Mouse (Mus musculus) midbrain, postnatal 0 days (tissue): ENCODE measurements around the gene Them7. TPM values are rescaled to one million over a fixed set of nuclear protein-coding genes. Genes with fewer than 3 reads are reported as not detected.

Source experiments
- ATAC-seq: fragments of 200-750 bp; cut with Nextera tagmentation; 2 replicates; pipeline ENCODE4 v1.8.0; 2017; ENCODE audit warnings: moderate number of reproducible peaks, mild to moderate bottlenecking, moderate TSS enrichment, moderate library complexity; ENCODE audit not compliant: low FRiP score
- DNase-seq: peaks from one replicate; pipeline ENCODE4 v3.0.0-alpha.2; 2015; ENCODE audit warnings: low spot score
- H3K27ac ChIP-seq: fragments of 300-500 bp; sonication (generic); 2 replicates; pipeline ENCODE4 v1.5.1; 2014; ENCODE audit warnings: low read depth, mild to moderate bottlenecking, low read length, mixed read lengths
- H3K27me3 ChIP-seq: fragments of 300-500 bp; sonication (generic); 2 replicates; pipeline ENCODE4 v1.6.1; 2014; ENCODE audit warnings: low read length, control low read depth, mixed read lengths; ENCODE audit not compliant: insufficient read depth
- H3K36me3 ChIP-seq: fragments of 300-500 bp; sonication (generic); 2 replicates; pipeline ENCODE4 v1.6.1; 2014; ENCODE audit warnings: low read length, control low read depth, mixed read lengths; ENCODE audit not compliant: insufficient read depth
- H3K4me1 ChIP-seq: fragments of 300-500 bp; sonication (generic); 2 replicates; pipeline ENCODE4 v1.6.1; 2014; ENCODE audit warnings: mild to moderate bottlenecking, control low read depth, antibody characterized with exemption, low read length, mixed read lengths; ENCODE audit not compliant: insufficient read depth
- H3K4me2 ChIP-seq: fragments of 300-500 bp; sonication (generic); 2 replicates; pipeline ENCODE4 v1.6.1; 2014; ENCODE audit warnings: low read depth, mild to moderate bottlenecking, low read length, mixed read lengths; ENCODE audit not compliant: poor library complexity, severe bottlenecking
- H3K4me3 ChIP-seq: fragments of 300-500 bp; sonication (generic); 2 replicates; pipeline ENCODE4 v1.5.1; 2014; ENCODE audit warnings: low read depth, mild to moderate bottlenecking, low read length, moderate library complexity
- H3K9ac ChIP-seq: fragments of 300-500 bp; sonication (generic); replicated peaks from 2 replicates; pipeline ENCODE4 v1.6.1; 2014; ENCODE audit warnings: mild to moderate bottlenecking, low read length, moderate library complexity, mixed read lengths; ENCODE audit not compliant: poor library complexity, severe bottlenecking
- H3K9me3 ChIP-seq: fragments of 300-500 bp; sonication (generic); 2 replicates; pipeline ENCODE4 v1.6.1; 2016; ENCODE audit warnings: low read length, control low read depth
- CTCF ChIP-seq: IDR thresholded peaks from 2 replicates; pipeline ENCODE4 v1.5.1; 2016; ENCODE audit warnings: antibody characterized with exemption, mild to moderate bottlenecking
- WGBS: fragments of 180-500 bp; shearing (Covaris S2); extraction: QIAGEN DNeasy Blood & Tissue Kit; methylation state at CpG from one replicate; pipeline ENCODE4 v1.1.7; 2014; 5-methylcytosine and 5-hydroxymethylcytosine counted together
- polyA plus RNA-seq: library from polyadenylated mRNA; unstranded; fragments of >200 nt; fragmentation: Nextera tagmentation; extraction: Ambion mirVana; gene quantifications from 2 replicates; pipeline ENCODE4 v1.2.1, GENCODE M21; 2015
- total RNA-seq: library from RNA; depleted of rRNA; stranded (reverse); fragments of >200 nt; gene quantifications from 2 replicates; pipeline ENCODE4 v1.2.3, GENCODE M21; 2014

The Them7 gene
- total and polyA plus RNA-seq, 2 experiments from 2014 or later: not detected

DNA sequence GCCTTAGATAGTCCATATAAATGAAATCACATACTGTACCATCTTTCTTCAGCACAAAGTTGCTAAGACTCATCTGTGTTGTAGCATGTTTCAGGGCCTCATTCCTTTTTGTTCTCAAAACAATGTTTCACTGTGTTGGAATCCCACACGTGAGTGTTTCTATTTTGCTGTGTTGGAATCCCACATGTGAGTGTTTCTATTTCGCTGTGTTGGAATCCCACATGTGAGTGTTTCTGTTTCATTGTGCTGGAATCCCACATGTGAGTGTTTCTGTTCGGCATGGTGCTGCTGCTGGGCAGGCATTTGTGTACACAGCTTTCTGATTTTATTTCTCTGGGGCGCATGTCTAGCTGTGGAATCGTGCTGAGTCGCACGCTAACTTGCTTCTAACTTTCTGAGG, 28.7 kb downstream of the Them7 start:
- WGBS: 61% methylated on average over 7 of the region's 7 CpGs
- DNase-seq (peak; percentile 25), ATAC-seq (peak; percentile 93)
- Histone ChIP-seq H3K9ac (no peak overlapping the region), H3K36me3 (no peaks in the 10 kb centered on the region), H3K4me3 (no peak overlapping the region), H3K27ac (no peak overlapping the region), H3K4me1 (no peaks in the 10 kb centered on the region), H3K4me2 (no peak overlapping the region), H3K9me3 (no peaks in the 10 kb centered on the region), H3K27me3 (no peaks in the 10 kb centered on the region)
- no peak for TF ChIP-seq CTCF

DNA sequence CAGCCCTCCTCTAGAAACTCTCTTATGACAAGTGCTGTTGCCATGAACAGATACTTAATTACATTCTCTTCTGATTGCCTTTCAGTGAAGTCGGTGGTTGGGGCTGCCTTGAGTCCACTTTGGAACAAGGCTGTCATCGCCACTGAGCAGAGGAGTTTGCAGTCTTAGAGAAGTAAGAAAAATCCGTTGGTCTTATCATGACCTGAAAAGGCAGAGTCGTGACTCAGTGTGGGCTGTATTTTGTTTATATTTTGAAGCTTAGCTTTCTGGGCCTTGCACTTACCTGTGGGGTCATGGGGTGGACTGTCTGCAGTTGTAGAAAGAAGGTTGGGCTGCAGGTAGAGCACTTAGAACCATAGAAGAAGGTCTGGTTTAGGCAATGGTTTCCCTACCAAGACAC, 31.3 kb downstream of the Them7 start:
- ATAC-seq (no peak), DNase-seq (no peak)
- no peak overlapping the region for H3K9ac ChIP-seq
- no peaks in the 10 kb centered on the region for H3K9me3 ChIP-seq
- H3K36me3 ChIP-seq: no peaks in the 10 kb centered on the region
- no peak overlapping the region for H3K27ac ChIP-seq
- WGBS: 67% methylated on average over 4 of the region's 4 CpGs
- no peaks in the 10 kb centered on the region for H3K27me3 ChIP-seq
- TF ChIP-seq CTCF: no peak
- H3K4me3 ChIP-seq: no peak overlapping the region
- H3K4me1 ChIP-seq: no peaks in the 10 kb centered on the region
- no peak overlapping the region for H3K4me2 ChIP-seq

DNA sequence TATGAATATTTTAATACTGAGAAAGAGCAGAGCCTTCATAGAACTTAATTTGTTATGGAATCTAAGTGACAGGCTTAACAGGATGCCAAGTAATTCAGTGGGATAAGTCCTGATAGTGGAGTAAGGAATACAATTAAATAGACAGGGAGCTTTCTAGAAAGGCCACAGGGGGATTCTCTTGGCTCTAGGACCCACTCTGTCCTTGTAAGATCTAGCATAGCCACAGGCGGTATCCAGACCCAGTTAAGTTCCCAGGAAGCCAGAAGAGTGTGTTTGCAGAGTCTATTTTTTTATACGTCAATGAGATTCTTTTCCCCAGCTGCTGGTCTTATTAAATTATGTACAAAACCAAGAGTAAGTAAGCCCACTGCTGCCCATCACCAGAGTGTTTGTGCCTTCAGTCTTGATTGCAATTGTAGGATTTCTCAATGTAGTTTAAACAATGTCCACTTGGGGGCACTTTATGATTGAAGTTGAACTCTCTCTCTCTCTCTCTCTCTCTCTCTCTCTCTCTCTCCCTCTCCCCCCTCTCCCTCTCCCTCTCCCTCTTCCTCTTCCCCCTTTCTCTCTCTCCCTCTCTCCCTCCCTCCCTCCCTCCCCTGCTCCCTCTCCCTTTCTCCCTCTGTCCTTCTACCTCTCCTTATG, 32.4 kb downstream of the Them7 start:
- H3K4me1 ChIP-seq: no peaks in the 10 kb centered on the region
- peak; percentile 82 for DNase-seq
- no peaks in the 10 kb centered on the region for H3K27me3 ChIP-seq
- WGBS: 59% methylated on average over 2 of the region's 2 CpGs
- peak; percentile 74 for TF ChIP-seq CTCF
- H3K27ac ChIP-seq: no peak overlapping the region
- H3K9ac ChIP-seq: no peak overlapping the region
- no peaks in the 10 kb centered on the region for H3K36me3 ChIP-seq
- ATAC-seq: no peak
- H3K9me3 ChIP-seq: no peaks in the 10 kb centered on the region
- no peak overlapping the region for H3K4me3 ChIP-seq
- no peak overlapping the region for H3K4me2 ChIP-seq

DNA sequence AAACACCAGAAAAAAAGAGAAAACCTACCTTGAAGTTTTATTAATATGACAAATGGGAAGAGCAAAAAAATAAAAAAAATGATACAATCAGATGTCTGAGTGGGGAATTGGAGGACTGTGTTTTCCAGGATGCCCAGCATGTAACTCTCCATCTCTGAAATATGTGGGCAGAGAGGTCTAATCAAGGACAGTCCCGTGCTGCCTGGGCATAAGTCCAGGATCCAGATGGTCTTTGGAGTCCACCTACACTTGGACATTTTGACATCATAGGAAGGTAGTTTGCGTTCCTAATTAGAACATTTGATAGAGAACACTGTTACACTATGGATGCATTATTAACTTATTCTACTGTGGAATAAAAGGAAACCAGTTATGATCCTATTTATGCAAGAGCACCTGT, 33.3 kb downstream of the Them7 start:
- H3K4me1 ChIP-seq: no peaks in the 10 kb centered on the region
- TF ChIP-seq CTCF: no peak
- ATAC-seq (no peak), DNase-seq (peak; percentile 37)
- no peak overlapping the region for H3K9ac ChIP-seq
- no peak overlapping the region for H3K4me3 ChIP-seq
- no peaks in the 10 kb centered on the region for H3K36me3 ChIP-seq
- H3K27ac ChIP-seq: no peak overlapping the region
- WGBS: 76% methylated on average over 2 of the region's 2 CpGs
- H3K27me3 ChIP-seq: no peaks in the 10 kb centered on the region
- H3K9me3 ChIP-seq: no peaks in the 10 kb centered on the region
- no peak overlapping the region for H3K4me2 ChIP-seq

DNA sequence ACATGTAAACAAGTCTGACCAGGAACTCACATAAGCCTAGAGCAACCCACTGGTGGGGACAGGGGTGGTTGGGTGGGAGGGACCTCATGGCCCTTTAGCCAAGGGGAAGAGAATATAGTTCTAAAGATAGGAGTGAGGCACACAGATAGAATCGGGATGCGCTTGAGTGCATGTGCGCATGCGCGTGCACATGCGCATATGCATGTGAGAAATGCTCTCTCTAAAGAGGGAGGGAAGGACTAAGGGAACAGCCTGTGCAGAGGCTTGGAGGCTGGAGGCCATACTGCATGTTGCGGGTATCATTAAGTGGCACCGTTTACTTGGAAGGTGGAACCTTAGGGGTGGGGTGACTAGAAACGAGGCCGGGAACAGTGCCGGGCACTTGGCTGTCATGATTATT, 37.2 kb downstream of the Them7 start:
- Histone ChIP-seq H3K27me3 (no peaks in the 10 kb centered on the region), H3K9ac (no peak overlapping the region), H3K4me2 (no peak overlapping the region), H3K4me3 (no peak overlapping the region), H3K4me1 (no peaks in the 10 kb centered on the region; the same call in 1 of the 2 replicates), H3K27ac (no peak overlapping the region), H3K9me3 (no peaks in the 10 kb centered on the region), H3K36me3 (no peaks in the 10 kb centered on the region)
- ATAC-seq (no peak), DNase-seq (no peak)
- WGBS: 88% methylated on average over 11 of the region's 11 CpGs
- no peak for TF ChIP-seq CTCF

DNA sequence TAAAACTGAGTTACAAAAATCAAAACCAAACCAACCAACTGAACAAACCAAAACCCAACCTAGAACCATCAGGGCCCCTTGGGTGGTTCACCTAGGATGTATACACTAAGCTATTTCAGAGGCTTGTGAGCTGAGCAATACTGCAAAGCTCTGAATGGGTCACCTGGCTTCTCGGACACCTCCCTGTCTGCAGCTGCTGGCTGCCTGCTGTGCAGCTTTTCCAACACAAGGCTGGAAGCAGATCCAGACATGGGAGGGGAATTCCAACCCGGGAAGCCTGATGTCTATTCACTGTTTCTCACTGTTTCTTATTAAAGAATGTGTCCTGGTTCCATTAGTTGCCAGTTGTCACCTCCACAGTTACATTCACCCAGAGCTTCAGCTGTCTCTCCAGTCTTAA, 39.1 kb downstream of the Them7 start:
- Histone ChIP-seq H3K9ac (no peak overlapping the region), H3K9me3 (no peaks in the 10 kb centered on the region), H3K4me3 (no peak overlapping the region), H3K36me3 (no peaks in the 10 kb centered on the region), H3K4me1 (no peaks in the 10 kb centered on the region; the same call in 1 of the 2 replicates), H3K4me2 (no peak overlapping the region), H3K27ac (no peak overlapping the region), H3K27me3 (no peaks in the 10 kb centered on the region)
- WGBS: 20% methylated on average over 2 of the region's 2 CpGs
- DNase-seq (no peak), ATAC-seq (no peak)
- no peak for TF ChIP-seq CTCF
